Mouse (Mus musculus): Measurements from ENCODE around the gene Ints3.

Gene Ints3

DNA sequence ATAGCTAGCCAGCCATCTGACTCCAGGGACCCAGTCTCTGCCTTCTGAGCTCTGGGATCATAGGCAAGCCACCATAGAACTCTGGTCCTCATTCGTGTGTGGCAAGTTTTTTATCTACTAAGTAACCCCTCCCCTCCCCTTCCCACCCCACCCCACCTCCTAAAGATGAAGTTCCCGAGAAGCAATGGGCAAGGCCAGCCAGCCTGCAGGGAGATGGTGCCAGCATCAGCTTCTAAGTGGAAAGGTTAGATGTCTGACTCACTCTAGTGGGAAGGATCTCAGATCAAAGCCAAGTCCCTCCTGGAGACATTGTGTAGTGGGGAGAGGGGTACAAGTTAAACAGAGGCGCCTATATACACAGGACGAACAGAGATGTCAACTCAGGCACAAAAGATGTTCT is 42.4 kb downstream of the Ints3 start:
- no peak for DNase-seq (ENCODE audit: low spot score)

DNA sequence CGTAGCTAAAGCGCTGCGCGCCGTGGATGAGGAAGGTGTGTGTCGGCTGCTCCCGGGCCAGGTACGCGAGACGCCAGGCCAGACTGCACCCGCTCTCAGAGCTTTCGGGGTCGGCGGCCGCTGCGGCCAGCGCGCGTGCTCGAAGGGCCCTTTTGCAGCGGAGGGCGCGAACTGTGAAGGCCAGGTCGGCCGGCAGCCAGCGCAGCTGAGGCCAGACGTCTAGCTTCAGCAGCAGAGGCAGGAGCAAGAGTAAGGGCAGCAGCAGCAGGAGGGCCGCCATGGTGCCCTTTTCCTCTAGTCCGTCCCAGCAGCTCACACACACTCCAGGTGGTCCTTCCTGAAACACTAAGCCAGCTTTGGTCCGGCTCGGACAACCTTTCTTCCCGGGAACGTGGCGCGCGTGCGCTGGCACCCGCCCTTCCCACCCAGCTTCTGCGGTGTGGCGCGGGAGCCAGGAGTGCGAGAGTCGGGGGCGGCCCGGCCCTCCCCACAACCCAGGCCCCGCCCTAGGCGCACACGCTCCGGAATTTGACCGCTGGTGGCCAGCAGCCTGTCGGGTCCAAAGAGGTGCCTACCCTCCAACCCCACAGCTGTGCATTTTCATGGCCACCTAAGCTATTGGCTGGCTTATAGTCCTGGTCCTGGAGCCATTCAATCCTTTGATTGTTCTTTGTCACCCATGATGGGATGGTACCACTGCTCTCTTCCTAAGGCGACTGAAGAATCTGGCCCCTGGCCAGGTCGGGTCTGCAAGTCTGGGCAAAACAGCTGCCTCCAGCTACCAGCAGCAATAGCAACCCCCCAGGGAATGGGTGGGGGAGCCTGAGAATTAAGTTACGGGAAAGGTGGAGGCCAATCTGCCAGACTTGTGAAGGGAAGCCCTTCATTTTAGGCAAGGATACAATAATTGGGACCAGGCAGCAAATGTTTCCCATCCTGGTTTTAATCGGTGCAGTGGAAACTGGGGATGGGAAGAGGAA is 43.6 kb downstream of the Ints3 start, which contains the start of gene Slc27a3:
Gene Slc27a3, minus strand, starts transcription at position 428 of the 980 bp plus-strand sequence.
- peak; percentile 63 for DNase-seq (ENCODE audit: low spot score)

GRCm38 (mm10) chr3:90388726-90389510 is 44.5 kb downstream of the Ints3 start:
- DNase-seq (ENCODE audit: low spot score), result peak; percentile 65

DNA sequence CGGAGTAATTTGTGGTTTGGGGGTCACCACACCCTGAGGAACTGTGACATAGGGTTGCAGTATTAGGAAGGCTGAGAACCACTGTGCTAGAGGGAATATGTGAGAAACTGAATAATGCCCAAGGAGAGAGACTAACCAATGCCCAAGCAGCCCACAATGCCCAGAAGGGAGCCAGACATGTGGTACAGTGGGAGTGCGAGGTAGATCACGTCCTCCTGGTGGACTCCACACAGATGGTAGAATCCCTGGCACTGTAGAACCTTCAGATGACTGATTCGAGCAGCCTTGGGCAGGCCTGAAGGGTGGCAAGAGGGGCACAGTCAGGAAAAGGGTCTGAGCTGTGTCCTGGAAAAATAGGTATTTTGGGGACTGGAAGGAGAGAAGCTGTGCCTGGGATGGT is 45.2 kb downstream of the Ints3 start:
- no peak for DNase-seq (ENCODE audit: low spot score)

DNA sequence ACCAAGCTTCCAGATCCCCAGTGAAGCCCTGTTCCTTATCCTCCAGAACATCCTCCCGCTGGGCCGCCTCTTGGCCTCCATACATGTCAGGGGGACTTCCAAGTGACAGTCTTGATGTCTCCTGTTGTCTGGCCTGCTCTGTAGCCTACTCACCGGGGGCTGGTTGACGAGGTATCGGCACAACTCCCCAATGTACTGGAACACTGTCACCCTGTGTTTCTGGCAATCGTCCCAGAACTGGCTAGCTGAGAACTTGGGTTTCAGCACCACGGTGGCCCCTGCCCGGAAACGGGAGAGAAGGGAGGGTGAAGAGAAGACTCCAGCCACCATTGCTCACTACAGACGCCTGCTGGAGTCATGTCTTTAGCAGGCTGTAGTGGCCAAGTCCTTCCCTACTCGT is 45.9 kb downstream of the Ints3 start:
- peak; percentile 76 for DNase-seq (ENCODE audit: low spot score)

DNA sequence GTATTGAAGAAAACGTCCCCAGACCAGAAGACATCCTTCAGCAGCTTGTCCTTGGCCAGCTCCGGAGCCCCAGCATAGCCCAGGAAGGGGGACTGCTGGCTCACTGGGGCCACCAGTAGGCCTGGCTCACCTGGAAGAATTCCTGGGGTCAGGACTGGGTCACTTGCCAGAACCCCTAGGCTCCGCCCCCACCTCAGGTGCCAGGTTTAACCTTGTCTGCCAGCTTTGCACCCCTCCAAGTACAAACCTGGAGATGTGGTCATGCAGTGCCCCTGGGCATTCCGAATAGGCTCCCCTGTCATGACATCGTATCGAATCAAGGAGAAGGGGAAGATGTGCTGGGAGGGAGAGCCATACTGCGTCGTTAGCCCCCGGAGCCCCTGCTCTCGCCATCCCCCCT is 46.6 kb downstream of the Ints3 start:
- no peak for DNase-seq (ENCODE audit: low spot score)

GRCm38 (mm10) chr3:90384851-90385375 is 48.5 kb downstream of the Ints3 start:
- DNase-seq (ENCODE audit: low spot score), result no peak

DNA sequence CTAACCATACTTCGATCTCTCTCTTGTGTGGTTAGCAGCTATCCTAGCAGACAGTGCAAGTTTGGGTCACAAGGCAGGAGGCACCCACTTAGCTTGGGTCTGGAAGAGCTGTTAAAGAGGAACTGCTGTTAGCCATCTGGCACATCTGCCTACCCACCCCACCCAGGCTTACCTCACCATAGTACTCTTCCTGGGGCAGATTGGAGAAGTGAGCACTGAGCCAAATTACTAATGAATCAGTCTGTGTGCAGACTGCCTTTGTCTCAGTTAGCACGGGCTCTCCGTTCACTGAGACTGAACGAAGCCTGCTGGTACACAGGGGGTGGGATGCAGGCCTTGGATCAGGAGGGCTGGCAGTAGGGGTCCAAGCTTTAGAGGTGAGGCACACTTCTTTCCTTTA is 49.7 kb downstream of the Ints3 start:
- DNase-seq (ENCODE audit: low spot score), result no peak

DNA sequence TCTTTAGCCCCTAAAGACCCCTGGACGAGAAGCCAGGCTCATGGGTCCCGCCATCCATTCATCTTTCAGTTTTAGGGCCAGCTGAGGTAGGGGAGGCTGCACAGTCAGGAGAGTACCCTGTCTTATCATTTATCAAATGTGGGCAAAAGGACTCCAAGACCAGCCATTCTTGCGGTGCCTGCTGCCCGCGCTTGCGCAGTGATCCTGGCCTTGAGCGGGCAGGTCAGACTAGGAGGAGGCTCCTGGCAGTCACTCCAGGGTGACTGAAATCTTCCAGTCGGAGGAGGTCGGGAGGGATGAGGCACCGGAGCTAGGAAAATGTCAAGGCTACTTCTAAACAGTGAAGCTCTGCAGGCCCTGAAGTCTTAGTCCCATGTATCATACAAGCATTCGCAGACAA is 51.7 kb downstream of the Ints3 start:
- peak; percentile 79 for DNase-seq (ENCODE audit: low spot score)

DNA sequence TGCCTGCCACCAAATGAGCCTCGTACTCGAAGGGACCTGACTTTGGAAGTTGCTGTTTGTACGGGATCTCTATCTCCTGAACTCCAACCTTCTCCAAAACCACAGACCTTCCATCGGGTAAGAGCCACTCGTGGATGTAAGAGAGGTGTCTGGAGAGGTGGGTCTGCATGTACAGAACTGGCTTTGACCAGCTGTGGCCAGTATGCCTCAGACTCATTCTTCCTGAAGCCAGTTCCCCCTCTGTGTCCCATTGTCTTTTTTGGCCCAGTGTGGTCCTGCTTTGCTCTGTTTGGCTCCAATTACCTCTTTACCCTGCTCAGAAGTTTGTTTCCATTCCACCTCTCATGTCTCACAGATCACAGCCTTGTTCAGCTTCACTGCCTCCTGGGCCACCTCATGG is 54.9 kb downstream of the Ints3 start:
- DNase-seq (ENCODE audit: low spot score), result no peak

- DNase-seq (ENCODE audit: low spot score), result no peak
Measured at GRCm38 (mm10) chr3:90376247-90376585, 57.2 kb downstream of the Ints3 start.

GRCm38 (mm10) chr3:90375562-90376246 is 57.7 kb downstream of the Ints3 start:
- no peak for DNase-seq (ENCODE audit: low spot score)

DNA sequence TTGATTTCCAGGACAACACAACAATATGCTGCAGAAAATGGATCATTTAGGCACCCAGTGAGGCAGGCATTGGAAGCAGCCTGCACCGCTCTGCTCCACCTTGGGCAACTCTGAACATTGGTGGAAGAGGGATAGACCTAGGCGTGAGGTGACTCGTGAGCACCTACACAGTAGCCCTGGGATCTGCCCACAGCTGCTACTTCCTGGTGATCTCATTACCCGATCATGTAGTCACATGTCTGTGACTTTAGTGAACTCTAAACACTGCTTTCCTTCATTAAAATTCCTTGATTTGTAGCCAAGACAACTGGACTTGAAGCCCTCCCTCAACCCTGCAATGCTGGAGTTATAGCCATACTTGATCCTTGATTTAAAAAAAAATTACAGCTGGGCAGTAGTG is 59.1 kb downstream of the Ints3 start:
- no peak for DNase-seq (ENCODE audit: low spot score)

- DNase-seq (ENCODE audit: low spot score), result peak; percentile 82
Measured at GRCm38 (mm10) chr3:90373432-90374028, 59.9 kb downstream of the Ints3 start.

DNA sequence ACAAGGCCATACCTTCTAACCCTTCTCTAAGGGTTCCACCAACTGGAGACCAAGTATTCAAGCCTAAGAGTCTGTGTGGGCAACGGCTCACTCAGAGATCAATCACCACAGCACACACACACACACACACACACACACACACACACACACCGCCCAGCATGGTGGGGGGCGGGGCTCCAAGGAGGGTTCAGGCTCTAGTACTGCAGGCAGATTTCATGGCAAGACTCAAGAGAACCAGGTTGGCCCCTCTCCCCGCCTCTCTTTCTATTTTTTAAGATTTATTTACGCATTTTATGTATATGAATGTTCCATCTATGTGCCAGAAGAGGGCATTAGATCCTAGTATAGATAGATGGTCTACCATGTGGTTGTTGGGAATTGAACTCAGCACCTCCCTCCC is 60.6 kb downstream of the Ints3 start:
- DNase-seq (ENCODE audit: low spot score), result no peak

DNA sequence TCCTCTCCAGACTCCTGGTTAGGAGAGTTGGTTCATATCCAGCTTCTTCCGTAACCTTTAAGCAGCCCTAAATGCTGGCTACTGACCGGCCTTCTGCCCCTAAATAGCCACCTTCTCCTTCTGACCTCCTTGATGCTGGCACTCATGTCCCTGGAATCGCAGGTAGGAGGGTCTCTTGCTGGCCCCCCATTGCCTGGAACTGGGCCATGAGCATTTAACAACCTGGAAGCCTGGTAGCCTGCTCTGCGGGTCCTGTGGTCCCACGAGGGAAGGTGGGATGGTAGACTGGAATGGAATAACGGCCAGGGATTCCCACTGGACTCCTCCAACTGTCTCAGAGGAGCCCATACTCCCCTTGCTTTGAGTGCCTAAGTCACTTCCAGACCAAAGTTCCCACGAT is 61.6 kb downstream of the Ints3 start:
- no peak for DNase-seq (ENCODE audit: low spot score)

DNA sequence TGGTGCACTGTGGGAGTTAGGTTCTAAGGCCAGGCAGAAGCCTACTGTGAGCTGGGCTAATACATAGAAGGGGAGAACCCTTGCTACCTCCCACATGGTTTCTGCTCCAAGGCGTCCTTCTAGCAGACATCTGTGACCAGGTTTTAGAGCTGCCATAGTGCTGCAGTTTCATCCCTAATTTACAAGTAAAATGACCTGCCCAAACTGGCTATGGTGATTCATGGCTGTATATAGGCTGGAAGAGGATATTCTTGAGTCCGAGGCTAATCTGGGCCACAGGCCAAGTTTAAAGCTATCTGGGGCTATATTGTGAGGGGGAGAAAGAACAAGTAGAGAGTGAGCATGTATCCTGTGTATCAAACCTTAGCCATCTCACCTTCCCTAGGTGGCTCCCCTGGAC is 64.4 kb downstream of the Ints3 start:
- no peak for DNase-seq (ENCODE audit: low spot score)

- DNase-seq (ENCODE audit: low spot score), result no peak
Measured at GRCm38 (mm10) chr3:90367001-90367632, 66.3 kb downstream of the Ints3 start.

DNA sequence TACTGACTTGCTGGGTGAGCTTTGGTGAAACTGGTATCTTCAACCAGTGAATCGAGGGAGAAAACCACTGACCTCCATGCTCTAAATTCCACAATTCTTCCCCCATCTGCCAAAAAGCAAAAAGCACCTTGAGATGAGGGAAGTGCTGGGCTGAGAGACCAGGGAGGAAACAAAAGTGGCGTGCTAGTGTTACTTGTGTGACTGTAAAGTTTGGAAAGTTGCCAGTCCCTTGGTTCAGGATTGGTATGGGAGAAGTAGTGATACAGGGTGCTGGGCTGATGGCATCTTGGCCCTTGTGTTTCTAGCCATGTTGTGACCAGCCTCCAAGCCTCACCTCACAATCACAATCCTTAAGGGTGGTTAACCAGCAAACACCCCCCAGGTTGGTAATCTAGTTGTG is 71.1 kb downstream of the Ints3 start:
- no peak for DNase-seq (ENCODE audit: low spot score)

DNA sequence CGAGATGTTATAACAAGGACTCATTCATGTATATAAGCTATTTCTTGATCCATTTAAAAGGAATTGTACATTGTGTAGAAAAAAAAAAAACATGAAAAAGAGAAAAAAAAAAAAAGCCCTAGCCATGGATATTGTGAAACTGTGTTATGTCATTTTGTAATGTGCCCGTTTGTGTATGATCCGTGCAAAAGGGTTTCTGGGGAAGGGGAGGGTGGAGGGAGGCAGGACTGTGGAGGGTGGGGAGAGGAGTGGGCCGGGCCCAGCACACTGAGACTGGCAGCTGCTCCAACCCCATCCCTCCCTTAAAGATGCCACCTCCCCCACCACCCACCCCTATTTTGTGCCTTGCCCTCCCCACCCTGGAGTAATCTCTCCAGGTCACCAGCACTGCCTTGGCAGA is 71.9 kb downstream of the Ints3 start:
- DNase-seq (ENCODE audit: low spot score), result no peak

GRCm38 (mm10) chr3:90359230-90359629 is 74.2 kb downstream of the Ints3 start:
- DNase-seq (ENCODE audit: low spot score), result no peak

Measured in testis, postnatal 14 days (tissue).